Mouse (Mus musculus) lung, postnatal 14 days (tissue): Measurements from ENCODE around the gene Slc11a2.

Experiments used
- DNase-seq: peaks from one replicate; pipeline ENCODE4 v3.0.0; 2021

Slc11a2 gene

GRCm38 (mm10) chr15:100424396-100425122 lies at the start of gene Slc11a2:
Gene Slc11a2 (minus strand): TSS chr15:100425072.
- no peak for DNase-seq

GRCm38 (mm10) chr15:100473926-100474503 lies 49.1 kb upstream of the Slc11a2 start:
- DNase-seq: no peak

DNA sequence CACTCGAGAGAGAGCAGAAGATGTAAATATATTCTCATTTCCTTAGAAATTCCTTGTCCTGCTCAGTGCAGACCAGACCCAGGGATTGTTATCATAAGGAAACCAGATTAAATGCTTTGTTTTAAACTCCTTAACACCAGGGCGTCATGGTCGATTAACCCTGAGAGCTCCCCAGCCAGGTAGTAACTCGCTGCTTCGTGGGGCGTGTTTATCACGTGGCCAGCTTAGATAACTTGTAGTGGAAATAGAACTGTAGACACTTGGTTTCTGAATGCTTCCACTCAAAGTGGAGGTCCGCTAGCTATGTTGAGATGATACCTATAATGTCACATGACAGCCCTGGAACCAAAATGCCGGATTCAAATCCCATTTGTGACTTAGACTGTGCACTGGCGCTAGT lies 45.2 kb upstream of the Slc11a2 start:
- DNase-seq: no peak

DNA sequence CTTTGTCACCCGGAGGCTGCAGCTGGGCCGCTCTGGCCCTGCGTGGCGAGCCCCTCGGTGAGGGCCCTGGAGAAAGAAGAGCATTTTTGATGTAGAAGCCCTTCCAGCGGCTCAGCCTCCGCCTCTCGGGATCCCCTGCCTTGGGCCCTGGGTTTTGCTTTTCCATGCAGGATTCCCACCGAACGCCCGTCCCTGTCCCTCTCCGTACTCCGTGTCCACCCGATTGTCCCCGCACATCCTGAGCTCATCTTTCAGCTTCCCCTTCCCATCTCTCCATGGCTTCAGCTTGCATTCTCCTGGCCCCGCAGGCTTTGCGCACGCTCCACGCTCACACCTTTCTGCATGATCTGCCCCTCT lies 44.3 kb upstream of the Slc11a2 start:
- no peak for DNase-seq

DNA sequence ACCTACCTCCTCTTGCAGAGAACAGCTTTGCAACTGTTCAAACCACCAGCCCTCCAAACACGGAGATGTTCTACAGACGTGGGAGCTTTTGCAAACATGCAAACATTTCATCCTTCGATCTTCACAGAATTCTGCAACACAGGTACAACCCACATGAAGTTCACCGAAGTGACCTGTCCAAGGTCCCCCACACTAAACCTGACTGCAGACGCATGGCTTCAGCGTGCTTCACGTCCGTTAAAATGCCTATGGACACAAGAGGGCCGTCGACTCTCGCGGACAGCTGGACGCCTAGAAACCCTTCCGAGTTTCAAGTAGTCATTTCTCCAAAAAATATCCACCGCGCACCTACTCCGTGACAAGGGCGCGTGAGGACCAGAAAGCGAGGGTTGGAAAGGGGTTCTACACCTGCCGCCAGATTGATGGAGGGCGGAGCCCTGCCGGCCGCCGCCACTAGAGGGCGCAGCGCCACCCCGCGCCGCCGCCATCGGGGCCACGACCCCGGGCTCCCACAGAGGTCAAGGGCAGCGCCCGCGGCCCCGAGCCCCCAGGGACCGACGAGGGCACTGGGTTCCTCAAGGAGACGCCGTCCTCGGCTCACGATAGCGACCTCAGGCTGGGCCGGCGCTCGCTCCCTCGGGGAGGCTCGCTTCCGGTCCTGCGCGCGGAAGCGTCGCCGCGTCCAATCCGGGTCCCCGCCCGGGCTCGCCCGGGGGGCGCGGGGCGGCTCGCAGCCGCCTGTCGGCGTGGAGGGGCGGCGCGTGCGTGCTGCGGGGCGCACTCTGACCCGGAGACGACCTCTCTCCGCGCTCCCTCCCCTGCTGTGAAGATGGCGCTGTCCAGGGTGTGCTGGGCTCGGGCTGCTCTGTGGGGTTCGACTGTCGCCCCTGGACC lies 43.7 kb upstream of the Slc11a2 start, which contains the start of gene Letmd1:
Gene Letmd1, plus strand, starts transcription at position 729 of the 894 bp plus-strand sequence.
- DNase-seq: peak; percentile 83

GRCm38 (mm10) chr15:100467738-100468137 lies 42.9 kb upstream of the Slc11a2 start:
- DNase-seq: no peak

DNA sequence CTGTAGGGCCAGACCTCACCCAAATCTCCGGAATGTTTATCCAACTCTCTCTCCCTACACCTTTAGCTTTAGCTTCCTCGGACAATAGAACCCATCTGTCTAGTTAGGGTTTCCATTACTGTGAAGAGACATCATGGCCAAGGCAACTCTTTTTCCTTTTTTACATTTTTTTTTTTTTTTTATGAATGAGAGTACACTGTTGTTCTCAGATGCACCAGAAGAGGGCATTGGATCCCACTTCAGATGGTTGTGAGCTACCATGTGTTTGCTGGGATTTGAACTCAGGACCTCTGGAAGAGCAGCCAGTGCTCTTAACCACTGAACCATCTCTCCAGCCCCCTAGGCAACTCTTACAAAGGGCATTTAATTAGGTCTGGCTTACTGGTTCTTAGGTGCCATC lies 40.6 kb upstream of the Slc11a2 start:
- DNase-seq: no peak

DNA sequence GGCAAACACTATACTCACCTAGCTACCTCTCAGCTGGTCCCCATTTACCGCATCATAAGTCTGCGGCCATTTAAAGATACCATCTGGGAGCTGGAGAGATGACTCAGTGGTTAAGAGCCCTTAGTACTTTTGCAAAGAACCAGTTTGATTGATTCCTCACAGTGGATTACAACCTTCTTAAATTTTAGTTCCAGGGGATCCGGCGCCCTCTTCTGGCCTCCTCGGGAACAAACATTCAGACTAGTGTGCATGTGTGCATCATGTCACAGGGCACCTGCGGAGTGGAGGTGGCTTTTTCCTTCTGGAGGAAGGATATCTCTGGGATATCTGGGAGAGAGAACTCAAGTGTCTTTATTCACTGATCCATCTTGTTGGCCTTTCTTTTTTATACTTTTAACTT lies 38.8 kb upstream of the Slc11a2 start:
- DNase-seq: peak; percentile 74

DNA sequence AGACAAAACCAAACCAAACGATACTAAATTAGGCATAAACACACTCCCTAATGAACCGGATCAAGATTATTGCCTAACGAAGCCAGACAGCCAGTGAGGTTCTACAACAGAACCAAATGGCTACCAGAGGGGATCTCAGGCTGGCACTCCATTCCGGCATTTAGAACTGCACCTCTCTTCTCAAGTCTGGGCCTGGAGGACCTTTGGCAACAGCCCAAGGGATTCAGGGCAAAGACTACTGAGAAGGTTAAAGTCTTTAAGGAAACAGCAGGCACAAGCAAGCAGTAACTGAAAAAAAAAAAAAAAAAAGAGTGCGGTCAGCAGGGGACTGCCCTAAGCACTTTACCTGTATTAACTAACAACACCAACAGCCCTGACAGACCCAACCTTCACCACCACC lies 37.2 kb upstream of the Slc11a2 start:
- DNase-seq: no peak

- no peak for DNase-seq
These were observed 36.8 kb upstream of the Slc11a2 start for GRCm38 (mm10) chr15:100461646-100462045.

- peak; percentile 51 for DNase-seq
These were observed 36.1 kb upstream of the Slc11a2 start for GRCm38 (mm10) chr15:100460942-100461341.

- peak; percentile 79 for DNase-seq
These were observed 33.2 kb upstream of the Slc11a2 start for GRCm38 (mm10) chr15:100458055-100458454.

DNA sequence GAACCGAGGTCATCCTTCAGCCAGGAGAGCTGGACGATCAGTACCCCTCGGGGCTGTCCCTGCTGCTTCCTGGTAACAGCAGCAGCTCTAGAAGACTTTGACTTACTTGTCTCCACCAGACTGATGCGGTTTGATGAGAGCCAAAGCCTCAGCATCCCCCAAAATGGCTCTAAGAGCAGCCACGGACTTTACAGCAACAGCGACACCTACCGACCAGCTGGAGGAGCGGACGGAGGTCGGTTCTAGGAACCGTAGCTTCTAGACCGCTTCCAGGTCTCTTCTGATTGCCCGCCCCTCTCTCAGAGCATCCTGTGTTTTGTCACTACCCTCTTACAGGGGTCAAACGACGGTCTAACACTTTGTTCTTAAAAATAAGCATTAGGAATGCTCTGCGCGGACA lies 32.5 kb upstream of the Slc11a2 start:
- peak; percentile 85 for DNase-seq

DNA sequence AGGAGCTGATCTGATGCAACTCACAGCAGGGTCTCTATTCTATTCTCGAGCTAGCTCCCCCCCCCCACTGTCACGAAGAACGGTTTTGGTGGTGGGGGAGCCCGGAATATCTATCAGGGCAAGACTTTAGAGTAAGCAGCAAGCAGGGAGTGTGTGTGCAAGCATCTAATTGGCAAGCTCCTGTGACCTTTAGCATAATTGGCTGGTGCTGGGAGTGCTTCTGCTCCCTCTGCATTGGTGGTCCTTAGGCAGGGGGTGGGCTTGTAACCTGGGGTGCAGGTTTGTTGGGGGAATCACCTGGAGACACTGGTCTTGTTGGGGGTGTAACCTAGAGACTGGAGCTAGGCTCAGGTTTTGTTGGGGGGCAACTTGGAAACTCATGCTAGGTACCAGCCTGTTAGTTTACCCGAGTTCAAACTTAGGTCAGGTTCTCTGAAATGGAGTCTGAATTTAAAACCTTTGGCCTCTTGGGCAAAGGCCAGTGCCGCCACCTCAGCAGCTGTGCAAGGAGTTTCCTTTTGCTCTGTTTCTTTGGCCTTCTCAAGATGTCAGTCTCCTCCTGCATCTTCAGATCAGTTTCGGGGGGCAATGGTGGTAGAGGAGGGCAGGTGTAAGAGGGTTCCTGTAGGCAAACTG lies 31.6 kb upstream of the Slc11a2 start:
- DNase-seq: no peak

DNA sequence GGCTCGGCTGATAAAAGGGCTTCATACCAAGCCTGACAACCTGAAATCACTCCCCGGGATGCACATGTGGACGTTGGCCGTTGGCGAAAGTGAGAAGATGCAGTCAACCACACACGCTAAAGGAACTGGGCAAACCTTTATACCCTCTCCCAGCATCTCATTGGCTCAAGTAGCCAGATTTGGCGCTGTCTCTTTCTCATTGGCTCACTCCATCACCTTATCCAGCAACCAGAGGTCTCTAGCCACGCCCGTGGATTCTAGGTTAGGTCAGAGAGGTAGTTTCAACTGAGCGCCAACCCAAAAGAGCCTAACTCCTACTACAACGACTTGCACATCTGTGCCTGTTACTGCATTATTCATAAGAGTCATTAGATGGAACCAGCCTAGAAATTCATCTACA lies 27.6 kb upstream of the Slc11a2 start:
- DNase-seq: no peak

DNA sequence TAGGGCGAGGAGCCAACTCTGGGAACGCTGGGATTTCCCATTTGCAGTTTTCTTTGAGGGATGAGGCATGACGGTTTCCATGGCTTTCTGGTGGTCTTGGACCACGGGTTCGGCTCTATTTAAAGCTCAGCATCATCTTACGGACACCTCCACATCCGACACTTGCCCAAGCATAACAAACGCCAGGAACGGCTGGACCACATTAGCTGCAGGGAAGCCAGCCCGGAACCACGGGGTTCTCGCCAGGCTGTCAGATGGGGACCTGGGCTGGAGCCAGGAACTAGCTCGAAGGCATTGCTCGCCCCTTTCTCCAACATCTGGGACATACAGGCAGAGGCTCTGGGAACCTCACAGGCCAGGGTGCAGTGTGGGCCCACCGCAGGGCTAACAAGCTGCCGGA lies 26.4 kb upstream of the Slc11a2 start:
- DNase-seq: peak; percentile 56

GRCm38 (mm10) chr15:100449495-100449894 lies 24.6 kb upstream of the Slc11a2 start:
- no peak for DNase-seq

DNA sequence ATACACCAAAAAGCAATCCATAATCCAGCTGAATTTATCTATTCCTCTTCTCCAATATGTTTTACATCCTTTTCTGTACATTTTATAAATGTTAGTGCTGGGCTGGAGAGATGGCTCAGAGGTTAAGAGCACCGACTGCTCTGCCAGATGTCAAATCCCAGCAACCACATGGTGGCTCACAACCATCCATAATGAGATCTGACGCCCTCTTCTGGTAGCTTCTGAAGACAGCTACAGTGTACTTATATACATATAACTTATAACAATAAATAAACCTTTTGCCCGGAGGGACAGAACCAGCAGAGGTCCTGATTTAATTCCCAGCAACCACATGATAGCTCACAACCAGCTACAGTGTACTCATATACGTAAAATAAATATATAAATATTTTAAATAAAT lies 23.7 kb upstream of the Slc11a2 start:
- DNase-seq: no peak

DNA sequence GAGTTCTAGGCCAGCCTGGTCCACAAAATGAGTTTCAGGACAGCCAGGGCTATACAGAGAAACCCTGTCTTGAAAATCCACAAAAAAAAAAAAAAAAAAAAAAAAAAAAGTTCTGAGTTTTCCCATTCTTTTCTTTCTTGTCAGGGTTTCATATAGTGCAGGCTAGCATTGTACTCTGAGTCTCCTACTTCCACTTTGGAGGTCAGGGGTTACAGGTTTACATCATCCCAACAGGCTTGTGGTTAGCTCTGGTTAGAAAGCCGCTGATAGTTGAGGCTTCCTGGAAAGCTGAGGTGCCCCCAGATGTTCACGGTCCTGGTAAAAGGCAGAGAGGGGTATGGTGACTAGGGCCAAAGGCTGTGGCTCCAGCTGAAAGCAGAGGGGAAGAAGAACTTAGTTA lies 22.0 kb upstream of the Slc11a2 start:
- DNase-seq: no peak

DNA sequence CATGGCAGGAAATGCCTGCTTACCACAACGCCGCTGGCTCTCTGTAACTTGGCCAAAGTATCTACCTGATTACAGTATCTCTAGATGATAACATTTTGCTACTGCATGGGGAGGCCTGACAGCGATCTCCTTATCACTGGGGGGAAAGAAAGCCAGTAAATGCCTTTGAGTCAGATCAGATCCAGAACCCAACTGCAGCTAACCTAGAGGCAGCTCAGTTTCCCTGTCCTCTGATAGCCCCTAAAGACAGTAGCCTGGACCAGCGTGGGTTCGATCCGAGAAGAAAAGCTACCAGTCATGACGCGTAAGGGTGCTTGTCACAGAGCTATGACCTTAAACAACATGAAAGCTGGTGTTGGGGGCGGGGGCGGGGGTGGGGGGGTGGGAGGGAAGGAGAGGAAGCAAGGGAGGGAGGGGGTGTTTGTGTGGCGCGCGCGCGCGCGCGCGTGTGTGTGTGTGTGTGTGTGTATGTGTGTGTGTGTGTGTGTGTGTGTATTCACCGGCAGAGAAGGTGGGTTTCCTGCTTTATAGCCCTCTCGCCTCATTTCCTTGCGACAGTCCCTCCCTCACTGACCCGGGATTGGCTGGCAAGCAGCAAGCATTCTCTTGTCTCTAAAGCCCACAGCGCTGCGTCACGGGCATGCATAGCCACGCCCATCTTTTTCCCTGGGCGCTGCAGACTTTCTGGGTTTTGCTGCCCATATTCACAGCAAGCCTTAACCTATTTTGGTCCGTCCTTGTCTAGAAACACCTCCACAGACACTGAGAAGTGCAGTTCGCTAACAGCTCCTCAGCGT lies 18.5 kb upstream of the Slc11a2 start:
- peak; percentile 86 for DNase-seq

GRCm38 (mm10) chr15:100436518-100436917 lies 11.6 kb upstream of the Slc11a2 start:
- DNase-seq: no peak

DNA sequence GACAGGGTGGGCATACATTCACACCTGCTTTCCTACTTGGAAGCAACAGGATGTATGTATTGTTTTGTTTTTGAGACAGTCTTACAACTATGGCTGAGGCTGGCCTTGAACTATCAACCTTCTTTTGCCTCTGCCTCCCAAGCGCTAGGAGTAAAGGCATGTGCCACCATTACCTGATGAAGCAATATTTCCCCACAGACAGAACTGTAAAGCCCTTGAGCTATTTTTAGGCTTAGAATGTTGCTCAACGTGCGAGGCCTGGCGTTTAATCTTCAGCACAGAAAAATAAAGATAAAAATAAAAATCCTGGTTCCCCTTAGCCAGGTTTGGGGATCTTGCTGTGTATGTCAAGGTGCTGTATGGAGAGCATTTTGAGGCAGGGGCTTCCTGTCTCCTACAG lies 11.2 kb upstream of the Slc11a2 start:
- DNase-seq: no peak
